17 mouse cellular contexts compared by ENCODE assay signal in the genomic region with DNA sequence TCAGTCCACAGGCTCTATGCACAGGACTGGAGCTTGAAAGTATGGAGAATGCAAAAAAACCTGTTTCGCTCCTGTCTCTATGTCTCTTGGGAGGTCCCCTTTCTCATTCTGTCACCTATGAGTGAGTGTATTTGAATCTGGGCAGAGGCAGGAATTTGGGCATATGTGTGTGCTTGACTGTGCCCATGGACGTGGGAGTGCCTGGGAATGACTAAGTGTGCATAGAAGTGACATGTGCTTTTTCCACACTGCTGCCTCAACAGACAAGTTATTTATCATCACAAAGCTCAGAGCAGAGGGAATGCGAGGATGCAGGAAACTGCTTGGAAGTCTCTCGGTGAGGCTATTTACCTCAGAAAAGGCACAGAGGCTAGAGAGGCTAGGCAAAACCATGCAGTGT.
A peak's percentile ranks its signal among the peaks of the same experiment; 100 is the strongest.
DNase-seq lines count a peak whose midpoint lies in the region; TF ChIP-seq lines count a peak whose summit lies in the region.
"Had no signal": no experiment of that assay in that cellular context is flagged by ENCODE, and none has a peak within 500 bp of the region (broad histone marks: within the 10 kb centered on the region; RNA-seq: fewer than 3 reads in every experiment).

No protein-coding gene starts in this region.

- H3K27ac ChIP-seq in layer of hippocampus, adult 2 months: no peak overlapping the region
- H3K27ac ChIP-seq: forebrain, embryonic 12.5 days; heart, embryonic 10.5 days; neural tube, embryonic 15.5 days had no signal

- intact Hi-C loops in left cerebral cortex, postnatal 36 days (cut with DNase I): no loop called here
- intact Hi-C loops in heart, postnatal 10 days (cut with DNase I): no loop called here

- no peak for TF ChIP-seq CTCF in layer of hippocampus, adult 2 months (conservative IDR thresholded peaks at IDR 0.05)

- no peak overlapping the region for H3K4me3 ChIP-seq in layer of hippocampus, adult 2 months
- H3K4me3 ChIP-seq: forebrain, embryonic 12.5 days; heart, embryonic 10.5 days; neural tube, embryonic 15.5 days had no signal

- DNase-seq in layer of hippocampus, adult 2 months (ENCODE audit: low spot score in 2 of 2): peak; percentile 44 to 61
- no peak for DNase-seq in layer of hippocampus, postnatal 25 days (ENCODE audit: extremely low spot score in 1 of 2, low spot score in 1 of 2)
- DNase-seq in ZHBTc4 (ENCODE audit: low read depth, low spot score): peak; percentile 3
- peak; percentile 45 to 46 for DNase-seq in layer of hippocampus, adult 8-10 months (ENCODE audit: low spot score in 2 of 2)
- peak; percentile 21 to 38 for DNase-seq in left cerebral cortex, postnatal 36 days (ENCODE audit: low spot score in 2 of 2)
- DNase-seq in heart, postnatal 10 days: no peak
- no peak for DNase-seq in adrenal gland, adult 8-10 months
- DNase-seq: B cell, adult 2 months; cerebellum, adult 9-10 months; kidney, adult 11 months; kidney, postnatal 10 days; lung, adult 18-20 months; spleen, adult 18-20 months; thymus, adult 18-20 months had no signal

Comparison
In these comparisons a context has a peak if more than half of its experiments do, and no peak if none do; other contexts are left out.
1. DNase-seq: peak in layer of hippocampus, adult 2 months (2 of 2), ZHBTc4 (single experiment), layer of hippocampus, adult 8-10 months (2 of 2) and left cerebral cortex, postnatal 36 days (2 of 2); none in layer of hippocampus, postnatal 25 days (0 of 2), heart, postnatal 10 days (0 of 2) and adrenal gland, adult 8-10 months (single experiment).